Mouse (Mus musculus): Measurements from ENCODE around the gene Thra. TPM values are rescaled to one million over a fixed set of nuclear protein-coding genes. Genes with fewer than 3 reads are reported as not detected.
A peak's percentile ranks its signal among the peaks of the same experiment; 100 is the strongest.
"Not testable (repeated sequence)": the region's sequence is repeated elsewhere in the genome, so short reads cannot be mapped to it uniquely, and the experiment has no call there.

The Thra gene
- total and polyA plus RNA-seq, 2 experiments from 2014 or later, result 44.0 to 234 TPM

DNA sequence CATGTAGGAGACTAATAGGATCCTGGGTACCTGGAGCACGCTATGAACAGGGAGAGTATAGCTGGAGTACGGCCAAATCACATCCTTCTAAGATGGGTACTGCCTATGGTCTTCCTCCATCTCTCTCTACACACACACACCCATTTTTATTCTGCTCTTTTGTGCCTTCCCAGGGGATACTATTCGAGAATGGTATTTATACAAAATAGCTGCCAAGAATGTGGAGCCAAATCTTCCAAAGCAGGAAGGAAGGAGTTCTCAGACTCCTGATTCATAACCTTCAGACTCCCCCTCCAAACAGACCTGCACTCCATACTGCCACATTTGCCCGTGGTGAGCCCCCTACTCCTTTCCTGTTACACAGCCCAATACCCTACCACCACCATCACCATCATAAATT lies 9.7 kb upstream of the Thra start:
- Histone ChIP-seq H3K9me3 (replicated peaks; ENCODE audit: control insufficient read depth, low read length) (peaks cover 4% of the 10 kb centered on the region; the same call in 1 of the 2 replicates), H3K9ac (replicated peaks; ENCODE audit: low read depth, low read length) (no peak overlapping the region), H3K27ac (ENCODE audit: low read depth) (0 out of 2 replicates have a peak overlapping the region, but pooled peaks have one; percentile 9), H3K27me3 (ENCODE audit: control insufficient read depth, insufficient read depth, low read length) (no peaks in the 10 kb centered on the region), H3K4me2 (ENCODE audit: low read depth, low read length) (no peak overlapping the region), H3K4me1 (ENCODE audit: control insufficient read depth, insufficient read depth) (peaks cover 6% of the 10 kb centered on the region), H3K4me3 (ENCODE audit: low read depth, low read length) (no peak overlapping the region), H3K36me3 (replicated peaks; ENCODE audit: control insufficient read depth, insufficient read depth, low read length) (peaks cover 14% of the 10 kb centered on the region)
- TF ChIP-seq EP300 (IDR thresholded peaks at IDR 0.05; ENCODE audit: low read depth) (no peak), CTCF (IDR thresholded peaks at IDR 0.05; ENCODE audit: low read depth) (no peak)
- DNase-seq (ENCODE audit: low spot score) (no peak), ATAC-seq (ENCODE audit: insufficient read depth, low read depth) (no peak)
- 43% methylated on average over 4 of the region's 4 CpGs for WGBS

GRCm38 (mm10) chr11:98731134-98731533 lies 9.3 kb upstream of the Thra start:
- DNase-seq (ENCODE audit: low spot score) (no peak), ATAC-seq (ENCODE audit: insufficient read depth, low read depth) (no peak)
- H3K36me3 ChIP-seq (replicated peaks; ENCODE audit: control insufficient read depth, insufficient read depth, low read length), result peaks cover 14% of the 10 kb centered on the region
- H3K4me1 ChIP-seq (ENCODE audit: control insufficient read depth, insufficient read depth), result peaks cover 6% of the 10 kb centered on the region
- no peak overlapping the region for H3K4me2 ChIP-seq (ENCODE audit: low read depth, low read length)
- peaks cover 4% of the 10 kb centered on the region; the same call in 1 of the 2 replicates for H3K9me3 ChIP-seq (replicated peaks; ENCODE audit: control insufficient read depth, low read length)
- no peak overlapping the region for H3K9ac ChIP-seq (replicated peaks; ENCODE audit: low read depth, low read length)
- H3K27me3 ChIP-seq (ENCODE audit: control insufficient read depth, insufficient read depth, low read length), result no peaks in the 10 kb centered on the region
- TF ChIP-seq EP300 (IDR thresholded peaks at IDR 0.05; ENCODE audit: low read depth) (no peak), CTCF (IDR thresholded peaks at IDR 0.05; ENCODE audit: low read depth) (no peak)
- H3K27ac ChIP-seq (ENCODE audit: low read depth), result 0 out of 2 replicates have a peak overlapping the region, but pooled peaks have one; percentile 9
- H3K4me3 ChIP-seq (ENCODE audit: low read depth, low read length), result no peak overlapping the region
- 45% methylated on average over 5 of the region's 5 CpGs for WGBS

DNA sequence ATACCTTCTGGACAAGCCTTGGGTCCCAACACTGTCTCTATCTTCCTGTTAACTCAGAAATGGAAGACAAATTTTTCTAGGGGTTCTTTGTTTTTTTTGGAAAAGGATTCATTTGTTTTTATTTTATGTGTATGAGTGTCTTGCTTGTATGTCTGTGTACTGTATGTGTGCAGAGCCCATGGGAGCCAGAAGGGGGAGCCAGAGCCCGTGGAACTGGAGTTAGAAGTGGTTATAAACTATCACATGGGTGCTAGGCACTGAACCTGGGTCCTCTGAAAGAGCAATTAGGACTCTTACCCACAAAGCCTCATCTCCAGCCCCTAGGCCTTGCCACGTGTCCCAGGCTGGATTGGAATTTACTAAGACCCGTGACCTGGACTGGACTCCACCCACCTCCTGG lies 6.4 kb upstream of the Thra start:
- no peaks in the 10 kb centered on the region for H3K36me3 ChIP-seq (replicated peaks; ENCODE audit: control insufficient read depth, insufficient read depth, low read length)
- TF ChIP-seq CTCF (IDR thresholded peaks at IDR 0.05; ENCODE audit: low read depth) (no peak), EP300 (IDR thresholded peaks at IDR 0.05; ENCODE audit: low read depth) (no peak)
- H3K4me3 ChIP-seq (ENCODE audit: low read depth, low read length), result no peak overlapping the region
- DNase-seq (ENCODE audit: low spot score) (no peak), ATAC-seq (ENCODE audit: insufficient read depth, low read depth) (no peak)
- peaks cover 4% of the 10 kb centered on the region; the same call in 1 of the 2 replicates for H3K9me3 ChIP-seq (replicated peaks; ENCODE audit: control insufficient read depth, low read length)
- 69% methylated on average over 3 of the region's 3 CpGs for WGBS
- H3K4me2 ChIP-seq (ENCODE audit: low read depth, low read length), result no peak overlapping the region
- no peaks in the 10 kb centered on the region for H3K4me1 ChIP-seq (ENCODE audit: control insufficient read depth, insufficient read depth)
- H3K27ac ChIP-seq (ENCODE audit: low read depth), result no peak overlapping the region
- no peaks in the 10 kb centered on the region for H3K27me3 ChIP-seq (ENCODE audit: control insufficient read depth, insufficient read depth, low read length)
- H3K9ac ChIP-seq (replicated peaks; ENCODE audit: low read depth, low read length), result no peak overlapping the region

DNA sequence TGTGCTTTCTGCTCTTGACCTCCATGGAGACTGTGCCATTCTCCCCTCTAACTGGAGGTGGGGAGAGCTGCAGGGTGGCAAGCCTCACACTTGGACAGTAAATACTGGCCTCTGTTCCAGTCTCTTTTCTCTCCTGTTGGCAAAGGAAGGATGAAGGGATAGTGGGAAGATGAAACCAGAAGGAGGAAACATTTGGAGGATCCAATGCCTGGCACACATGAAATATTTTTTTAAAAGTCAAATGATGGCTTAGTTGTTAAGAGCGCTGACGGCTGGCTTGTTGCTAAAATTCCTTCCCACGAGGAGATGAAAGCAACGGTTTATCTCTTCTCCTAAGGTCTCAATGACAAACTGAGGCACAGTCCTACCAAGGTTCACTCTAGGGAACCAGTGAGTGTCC lies 5.3 kb upstream of the Thra start:
- H3K4me1 ChIP-seq (ENCODE audit: control insufficient read depth, insufficient read depth), result peaks cover 5% of the 10 kb centered on the region
- DNase-seq (ENCODE audit: low spot score) (no peak), ATAC-seq (ENCODE audit: insufficient read depth, low read depth) (no peak)
- no peak overlapping the region for H3K27ac ChIP-seq (ENCODE audit: low read depth)
- no peak overlapping the region for H3K9ac ChIP-seq (replicated peaks; ENCODE audit: low read depth, low read length)
- no peaks in the 10 kb centered on the region for H3K36me3 ChIP-seq (replicated peaks; ENCODE audit: control insufficient read depth, insufficient read depth, low read length)
- H3K27me3 ChIP-seq (ENCODE audit: control insufficient read depth, insufficient read depth, low read length), result no peaks in the 10 kb centered on the region
- no peak overlapping the region for H3K4me2 ChIP-seq (ENCODE audit: low read depth, low read length)
- WGBS, result 81% methylated on average over 4 of the region's 4 CpGs
- TF ChIP-seq CTCF (IDR thresholded peaks at IDR 0.05; ENCODE audit: low read depth) (no peak), EP300 (IDR thresholded peaks at IDR 0.05; ENCODE audit: low read depth) (no peak)
- H3K9me3 ChIP-seq (replicated peaks; ENCODE audit: control insufficient read depth, low read length), result peaks cover 4% of the 10 kb centered on the region; the same call in 1 of the 2 replicates
- no peak overlapping the region for H3K4me3 ChIP-seq (ENCODE audit: low read depth, low read length)

GRCm38 (mm10) chr11:98736176-98736575 lies 4.3 kb upstream of the Thra start:
- no peaks in the 10 kb centered on the region for H3K27me3 ChIP-seq (ENCODE audit: control insufficient read depth, insufficient read depth, low read length)
- 83% methylated on average over 1 of the region's 1 CpGs for WGBS
- ATAC-seq (ENCODE audit: insufficient read depth, low read depth) (no peak), DNase-seq (ENCODE audit: low spot score) (no peak)
- H3K4me2 ChIP-seq (ENCODE audit: low read depth, low read length), result no peak overlapping the region
- H3K27ac ChIP-seq (ENCODE audit: low read depth), result no peak overlapping the region
- H3K4me3 ChIP-seq (ENCODE audit: low read depth, low read length), result no peak overlapping the region
- peaks cover 6% of the 10 kb centered on the region for H3K4me1 ChIP-seq (ENCODE audit: control insufficient read depth, insufficient read depth)
- H3K9me3 ChIP-seq (replicated peaks; ENCODE audit: control insufficient read depth, low read length), result peaks cover 4% of the 10 kb centered on the region; the same call in 1 of the 2 replicates
- TF ChIP-seq EP300 (IDR thresholded peaks at IDR 0.05; ENCODE audit: low read depth) (no peak), CTCF (IDR thresholded peaks at IDR 0.05; ENCODE audit: low read depth) (no peak)
- H3K36me3 ChIP-seq (replicated peaks; ENCODE audit: control insufficient read depth, insufficient read depth, low read length), result no peaks in the 10 kb centered on the region
- H3K9ac ChIP-seq (replicated peaks; ENCODE audit: low read depth, low read length), result no peak overlapping the region

- not testable (repeated sequence) for H3K9ac ChIP-seq (replicated peaks; ENCODE audit: low read depth, low read length); ATAC-seq (ENCODE audit: insufficient read depth, low read depth); H3K4me2 ChIP-seq (ENCODE audit: low read depth, low read length); H3K4me1 ChIP-seq (ENCODE audit: control insufficient read depth, insufficient read depth); H3K9me3 ChIP-seq (replicated peaks; ENCODE audit: control insufficient read depth, low read length); H3K27me3 ChIP-seq (ENCODE audit: control insufficient read depth, insufficient read depth, low read length); H3K4me3 ChIP-seq (ENCODE audit: low read depth, low read length); DNase-seq (ENCODE audit: low spot score); H3K27ac ChIP-seq (ENCODE audit: low read depth); H3K36me3 ChIP-seq (replicated peaks; ENCODE audit: control insufficient read depth, insufficient read depth, low read length)
- 90% methylated on average over 2 of the region's 2 CpGs for WGBS
Observed at GRCm38 (mm10) chr11:98737220-98737619, 3.2 kb upstream of the Thra start.
